18 mouse cellular contexts compared by ENCODE assay signal in genomic region chr19:48782024-48782721, GRCm38 (mm10).
DNase-seq lines count a peak whose midpoint lies in the region; ATAC-seq and TF ChIP-seq lines count a peak whose summit lies in the region.
"Had no signal": no experiment of that assay in that cellular context is flagged by ENCODE, and none has a peak within 500 bp of the region (broad histone marks: within the 10 kb centered on the region; RNA-seq: fewer than 3 reads in every experiment).

No protein-coding gene starts in this region.

- no peaks in the 10 kb centered on the region for H3K9me3 ChIP-seq in forebrain, embryonic 14.5 days (replicated peaks; ENCODE audit: control insufficient read depth, low read length)
- H3K9me3 ChIP-seq in forebrain, embryonic 12.5 days = no peaks in the 10 kb centered on the region
- no peaks in the 10 kb centered on the region for H3K9me3 ChIP-seq in hindbrain, embryonic 15.5 days
- H3K9me3 ChIP-seq: embryonic facial prominence, embryonic 10.5 days; forebrain, embryonic 15.5 days; limb, embryonic 15.5 days; stomach, embryonic 15.5 days had no signal

- H3K9ac ChIP-seq in forebrain, embryonic 14.5 days (ENCODE audit: low read length) = no peak overlapping the region
- no peak overlapping the region for H3K9ac ChIP-seq in forebrain, embryonic 12.5 days
- H3K9ac ChIP-seq in hindbrain, embryonic 15.5 days = no peak overlapping the region
- H3K9ac ChIP-seq: forebrain, embryonic 15.5 days; limb, embryonic 15.5 days; stomach, embryonic 15.5 days had no signal

- intact Hi-C loops in left cerebral cortex, adult 2 months (cut with DNase I) = no loop called here

- ATAC-seq in forebrain, embryonic 14.5 days = no peak
- no peak for ATAC-seq in forebrain, embryonic 12.5 days (ENCODE audit: low FRiP score)
- ATAC-seq in hindbrain, embryonic 15.5 days (ENCODE audit: low FRiP score, low read depth) = peak; percentile 61; the same call in 1 of the 2 replicates
- ATAC-seq: forebrain, embryonic 15.5 days; lung, postnatal 0 days had no signal

- DNase-seq in forebrain, embryonic 14.5 days (ENCODE audit: low spot score) = peak; percentile 40
- peak; percentile 53 for DNase-seq in 3134 (ENCODE audit: extremely low read depth, insufficient read length, low spot score)
- DNase-seq in kidney, postnatal 4 days = peak; percentile 21 to 44
- no peak for DNase-seq in lung, postnatal 36 days
- no peak for DNase-seq in left cerebral cortex, adult 2 months (ENCODE audit: extremely low spot score in 1 of 2, low spot score in 2 of 2)
- no peak for DNase-seq in urinary bladder, adult 2 months (ENCODE audit: low spot score)
- DNase-seq: adrenal gland, adult 8-10 months; B cell, adult 2 months; heart, adult 11 months; right cerebral cortex, postnatal 25 days had no signal

- H3K4me2 ChIP-seq in forebrain, embryonic 14.5 days (ENCODE audit: low read length) = no peak overlapping the region
- H3K4me2 ChIP-seq in forebrain, embryonic 12.5 days = no peak overlapping the region
- no peak overlapping the region for H3K4me2 ChIP-seq in hindbrain, embryonic 15.5 days
- H3K4me2 ChIP-seq: forebrain, embryonic 15.5 days; limb, embryonic 15.5 days; stomach, embryonic 15.5 days had no signal

- 0 out of 2 replicates have a peak, but pooled peaks cover 2% of the 10 kb centered on the region for H3K4me1 ChIP-seq in forebrain, embryonic 14.5 days (ENCODE audit: control insufficient read depth, insufficient read depth, low read length)
- peaks cover 6% of the 10 kb centered on the region for H3K4me1 ChIP-seq in forebrain, embryonic 12.5 days
- peaks cover 10% of the 10 kb centered on the region; the same call in 1 of the 2 replicates for H3K4me1 ChIP-seq in hindbrain, embryonic 15.5 days (replicated peaks)
- H3K4me1 ChIP-seq: embryonic facial prominence, embryonic 10.5 days; limb, embryonic 15.5 days; stomach, embryonic 15.5 days had no signal

- H3K4me3 ChIP-seq in forebrain, embryonic 14.5 days (ENCODE audit: low read depth, low read length) = no peak overlapping the region
- no peak overlapping the region for H3K4me3 ChIP-seq in forebrain, embryonic 12.5 days (replicated peaks)
- H3K4me3 ChIP-seq in hindbrain, embryonic 15.5 days = no peak overlapping the region
- H3K4me3 ChIP-seq in left cerebral cortex, adult 2 months = no peak overlapping the region
- H3K4me3 ChIP-seq: embryonic facial prominence, embryonic 10.5 days; forebrain, embryonic 15.5 days; limb, embryonic 15.5 days; myocyte; stomach, embryonic 15.5 days had no signal

- WGBS in forebrain, embryonic 14.5 days = 6% methylated on average over 7 of the region's 7 CpGs
- 13% methylated on average over 7 of the region's 7 CpGs for WGBS in forebrain, embryonic 12.5 days
- 31% methylated on average over 7 of the region's 7 CpGs for WGBS in hindbrain, embryonic 15.5 days

- no peak for TF ChIP-seq CTCF in left cerebral cortex, adult 2 months (IDR thresholded peaks at IDR 0.05)

- H3K27ac ChIP-seq in forebrain, embryonic 14.5 days (ENCODE audit: low read depth, low read length) = no peak overlapping the region
- H3K27ac ChIP-seq in forebrain, embryonic 12.5 days = no peak overlapping the region
- H3K27ac ChIP-seq in hindbrain, embryonic 15.5 days (replicated peaks) = no peak overlapping the region
- H3K27ac ChIP-seq in left cerebral cortex, adult 2 months = no peak overlapping the region
- H3K27ac ChIP-seq: embryonic facial prominence, embryonic 10.5 days; forebrain, embryonic 15.5 days; limb, embryonic 15.5 days; stomach, embryonic 15.5 days had no signal

- H3K27me3 ChIP-seq in forebrain, embryonic 14.5 days (replicated peaks; ENCODE audit: control insufficient read depth, insufficient read depth, low read length) = no peaks in the 10 kb centered on the region
- H3K27me3 ChIP-seq in forebrain, embryonic 12.5 days = 0 out of 2 replicates have a peak, but pooled peaks cover 8% of the 10 kb centered on the region
- H3K27me3 ChIP-seq in hindbrain, embryonic 15.5 days = no peaks in the 10 kb centered on the region
- H3K27me3 ChIP-seq: forebrain, embryonic 15.5 days; limb, embryonic 15.5 days; stomach, embryonic 15.5 days had no signal

- H3K36me3 ChIP-seq in forebrain, embryonic 14.5 days (ENCODE audit: control insufficient read depth, insufficient read depth, low read length) = no peaks in the 10 kb centered on the region
- H3K36me3 ChIP-seq in forebrain, embryonic 12.5 days (replicated peaks) = no peaks in the 10 kb centered on the region
- no peaks in the 10 kb centered on the region for H3K36me3 ChIP-seq in hindbrain, embryonic 15.5 days
- H3K36me3 ChIP-seq: embryonic facial prominence, embryonic 10.5 days; forebrain, embryonic 15.5 days; limb, embryonic 15.5 days; stomach, embryonic 15.5 days had no signal

Comparison
In these comparisons a context has a peak if more than half of its experiments do, and no peak if none do; other contexts are left out.
1. DNase-seq: peak in forebrain, embryonic 14.5 days (single experiment), 3134 (single experiment) and kidney, postnatal 4 days (2 of 2); none in lung, postnatal 36 days (single experiment), left cerebral cortex, adult 2 months (0 of 2) and urinary bladder, adult 2 months (single experiment).